Mouse (Mus musculus) heart, postnatal 4 days (tissue): Measurements from ENCODE around the gene A730015C16Rik. TPM values are rescaled to one million over a fixed set of nuclear protein-coding genes. Genes with fewer than 3 reads are reported as not detected.
A peak's percentile ranks its signal among the peaks of the same experiment; 100 is the strongest.

Experiments used
- DNase-seq: peaks from one replicate; pipeline ENCODE4 v3.0.0; 2021
- total RNA-seq, 2 experiments: library from RNA; stranded (reverse); gene quantifications; 2 replicates each; pipeline ENCODE4 v1.2.3; 2021

The A730015C16Rik gene
- total RNA-seq: not detected

DNA sequence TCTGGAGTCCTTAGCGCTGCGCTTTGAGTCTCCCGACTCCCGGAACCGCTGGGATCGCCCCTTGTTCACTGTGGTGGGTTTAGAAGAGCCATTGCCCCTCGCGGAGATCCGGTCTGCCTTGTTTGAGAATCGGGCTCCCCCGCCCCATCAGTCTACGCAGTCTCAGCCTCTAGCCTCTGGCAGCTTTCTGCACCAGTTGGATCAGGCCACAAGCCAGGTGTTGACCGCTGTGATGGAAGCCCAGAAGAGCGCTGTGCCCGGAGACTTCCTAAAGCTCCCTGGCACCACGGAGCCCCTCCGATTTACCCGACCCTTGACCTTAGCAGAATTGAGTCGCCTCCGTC is at the start of gene A730015C16Rik:
A730015C16Rik (minus strand) TSS at position 115 of the 344 bp plus-strand sequence.
- DNase-seq: no peak

DNA sequence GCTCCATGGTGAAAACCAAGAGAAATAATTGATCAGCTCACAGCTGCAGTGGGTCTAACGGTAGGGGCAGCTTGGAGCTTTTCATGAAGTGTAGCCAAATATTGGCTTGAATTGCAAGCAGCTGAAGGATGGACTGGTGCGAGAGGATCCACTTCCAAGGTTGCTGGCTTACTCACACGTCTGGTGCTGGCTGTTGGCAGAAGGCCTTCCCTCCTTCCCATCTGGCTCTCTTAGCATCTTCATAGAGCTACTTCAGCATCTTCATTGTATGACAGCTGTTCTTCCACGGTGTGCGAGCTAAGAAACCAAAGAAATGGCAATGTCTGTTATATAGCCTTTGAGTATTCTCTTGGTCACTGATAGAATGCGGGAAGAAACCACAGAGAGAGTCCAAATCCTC is 42.5 kb upstream of the A730015C16Rik start:
- no peak for DNase-seq

DNA sequence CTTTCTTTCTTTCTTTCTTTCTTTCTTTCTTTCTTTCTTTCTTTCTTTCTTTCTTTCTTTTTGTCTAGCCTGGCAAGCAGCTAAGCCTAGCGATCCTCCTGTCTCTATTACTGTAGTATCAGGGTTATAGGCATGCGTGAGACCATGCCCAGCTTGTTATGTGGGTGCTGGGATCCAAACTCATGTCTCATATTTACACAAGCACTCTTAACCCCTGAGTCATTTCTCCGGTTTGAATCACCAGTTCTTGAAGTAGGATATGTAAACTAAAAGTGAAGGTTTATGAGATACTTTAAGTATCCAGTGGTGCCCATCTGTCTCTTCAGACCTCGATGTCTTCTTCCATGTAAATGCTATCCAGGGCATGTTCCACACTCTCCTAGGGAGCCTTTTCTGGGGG is 39.0 kb upstream of the A730015C16Rik start:
- no peak for DNase-seq

GRCm38 (mm10) chr4:108883815-108884214 is 35.4 kb upstream of the A730015C16Rik start:
- no peak for DNase-seq

- DNase-seq: peak; percentile 57
Measured at GRCm38 (mm10) chr4:108878963-108879822, 30.8 kb upstream of the A730015C16Rik start, which contains the start of gene Rab3b. Gene Rab3b (plus strand): TSS chr4:108879063.

DNA sequence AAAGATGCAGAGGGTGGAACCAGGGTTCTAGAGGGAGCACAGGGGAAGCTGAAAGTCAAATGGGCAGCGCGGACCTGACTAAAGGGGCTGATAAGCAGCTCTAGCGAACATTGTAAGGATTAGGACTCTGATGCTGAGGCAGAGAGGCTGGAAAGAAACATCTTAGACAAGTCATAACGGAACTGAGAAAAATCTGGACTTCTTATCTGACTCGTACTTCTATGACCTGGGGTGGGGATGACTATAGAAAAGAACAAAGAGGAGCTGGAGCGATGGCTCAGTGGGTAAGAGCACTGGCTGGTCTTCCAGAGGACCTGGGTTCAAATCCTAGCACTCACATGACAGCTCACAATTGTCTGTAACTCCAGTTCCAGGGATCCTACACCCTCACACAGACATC is 29.5 kb upstream of the A730015C16Rik start:
- no peak for DNase-seq

- DNase-seq: no peak
Measured at GRCm38 (mm10) chr4:108873746-108874145, 25.3 kb upstream of the A730015C16Rik start.

GRCm38 (mm10) chr4:108869730-108870374 is 21.4 kb upstream of the A730015C16Rik start:
- peak; percentile 92 for DNase-seq

- no peak for DNase-seq
Measured at GRCm38 (mm10) chr4:108866806-108867205, 18.4 kb upstream of the A730015C16Rik start.

DNA sequence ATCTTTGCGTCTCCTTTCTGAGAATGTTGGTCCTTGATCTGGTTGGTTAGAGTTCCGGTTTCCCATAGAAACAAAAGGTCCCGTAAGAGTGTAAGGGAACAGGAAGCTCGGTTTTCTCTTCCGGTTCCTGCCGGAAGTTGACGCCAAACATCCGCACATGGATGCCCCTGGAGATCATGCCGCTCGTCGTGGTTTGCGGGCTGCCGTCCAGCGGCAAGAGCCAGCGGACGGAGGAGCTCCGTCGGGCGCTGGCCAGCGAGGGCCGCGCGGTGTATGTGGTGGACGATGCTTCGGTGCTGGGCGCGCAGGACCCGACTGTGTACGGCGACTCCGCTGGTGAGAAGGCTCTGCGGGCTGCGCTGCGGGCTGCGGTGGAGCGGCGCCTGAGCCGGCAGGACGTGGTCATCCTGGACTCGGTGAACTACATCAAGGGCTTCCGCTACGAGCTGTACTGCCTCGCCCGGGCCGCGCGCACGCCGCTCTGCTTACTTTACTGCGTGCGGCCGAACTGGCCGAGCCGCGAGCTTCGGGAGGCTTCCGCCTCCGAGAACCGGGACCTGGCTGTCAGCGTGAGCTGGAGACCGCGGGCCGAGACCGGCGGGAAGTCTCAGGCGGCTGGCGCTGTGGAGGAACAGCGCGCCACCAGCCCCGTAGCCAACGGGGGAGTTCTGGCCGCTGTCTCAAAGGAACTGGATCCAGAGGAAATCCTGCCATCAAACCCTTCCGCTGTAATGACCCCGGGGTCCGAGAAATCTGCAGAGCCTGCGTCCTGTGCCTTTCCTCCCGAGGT is 509 bp downstream of the A730015C16Rik start, which contains the start of gene Kti12:
Kti12 (plus strand) TSS at position 71 of the 790 bp plus-strand sequence.
- DNase-seq: peak; percentile 83

DNA sequence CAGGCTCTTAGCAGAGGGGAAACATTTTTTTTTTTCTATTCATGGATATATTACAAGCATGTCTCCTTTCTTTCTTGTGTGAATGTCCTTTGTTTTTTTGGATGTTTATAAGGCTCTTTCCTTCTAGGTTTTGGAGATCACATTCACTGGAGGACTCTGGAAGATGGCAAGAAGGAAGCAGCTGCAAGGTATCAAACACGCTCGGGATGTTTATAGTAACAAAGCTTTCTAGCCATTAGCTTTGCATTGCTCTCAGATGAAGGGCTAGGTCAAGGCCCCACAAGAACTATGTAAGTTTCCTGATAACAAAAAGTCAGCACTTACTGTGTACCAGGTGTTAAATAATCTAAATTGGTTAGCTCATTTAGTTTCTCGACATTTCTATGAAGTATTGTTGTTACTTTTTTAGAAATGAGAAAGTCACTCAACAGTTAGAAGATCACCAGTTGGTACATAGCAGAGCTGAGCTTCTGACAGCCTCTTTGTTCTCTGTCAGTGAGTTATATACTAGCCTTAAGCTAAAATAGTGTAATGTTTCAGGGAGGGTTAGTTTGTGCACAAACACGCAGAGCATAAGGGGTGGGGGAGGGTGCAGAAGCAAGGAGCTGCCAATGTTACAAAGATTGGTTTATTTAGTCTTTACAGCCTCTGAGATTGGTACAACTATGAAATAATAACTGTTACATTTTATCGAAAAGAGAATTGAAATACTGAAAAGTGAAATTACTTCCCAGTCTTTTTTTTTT is 2.4 kb downstream of the A730015C16Rik start:
- DNase-seq: no peak

DNA sequence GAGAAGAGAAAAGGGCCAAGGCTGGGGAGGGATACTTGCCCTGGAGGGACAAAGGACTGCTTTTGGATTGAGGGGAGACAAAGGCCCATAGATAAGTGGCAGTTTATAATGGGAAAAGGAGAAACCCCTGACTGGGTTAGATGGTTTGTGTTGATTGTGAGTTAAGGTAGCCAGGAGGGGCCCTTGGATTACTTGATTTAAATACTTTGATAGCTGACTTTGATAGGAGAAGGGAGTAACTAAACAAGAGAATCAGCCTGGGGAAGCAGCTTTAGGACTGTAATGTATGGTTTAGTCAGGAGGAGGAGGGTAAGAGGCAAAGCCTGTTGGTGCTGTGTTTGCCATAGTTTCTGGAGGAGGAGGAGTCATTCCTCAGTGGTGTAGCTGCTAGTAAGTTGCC is 5.1 kb downstream of the A730015C16Rik start:
- no peak for DNase-seq

- DNase-seq: no peak
Measured at GRCm38 (mm10) chr4:108841920-108842578, 6.4 kb downstream of the A730015C16Rik start.

DNA sequence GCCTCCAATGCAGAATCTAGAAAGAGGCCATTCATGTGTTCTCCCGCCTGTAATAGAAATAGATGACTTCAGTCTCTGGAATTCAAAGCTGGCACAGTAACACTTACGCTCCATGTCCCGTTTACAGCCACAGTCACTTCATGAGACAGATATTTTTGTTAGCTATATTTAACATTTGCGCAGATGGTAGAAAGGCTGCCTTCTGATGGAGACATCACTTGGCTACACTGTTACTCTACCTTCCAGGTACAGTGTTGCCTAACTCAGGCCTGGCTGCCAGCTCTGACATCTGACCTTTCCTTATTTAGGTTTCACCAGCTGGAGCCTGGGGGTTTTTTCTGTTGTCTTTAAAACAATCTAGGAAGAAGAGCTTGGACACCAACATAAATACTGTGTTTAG is 10.4 kb downstream of the A730015C16Rik start:
- peak; percentile 22 for DNase-seq

- no peak for DNase-seq
Measured at GRCm38 (mm10) chr4:108835496-108835895, 12.9 kb downstream of the A730015C16Rik start.

GRCm38 (mm10) chr4:108834971-108835311 is 13.5 kb downstream of the A730015C16Rik start:
- peak; percentile 32 for DNase-seq

- peak; percentile 84 for DNase-seq
Measured at GRCm38 (mm10) chr4:108834115-108834970, 14.1 kb downstream of the A730015C16Rik start, which contains the start of gene Txndc12. Gene Txndc12 (plus strand): TSS chr4:108834601.

DNA sequence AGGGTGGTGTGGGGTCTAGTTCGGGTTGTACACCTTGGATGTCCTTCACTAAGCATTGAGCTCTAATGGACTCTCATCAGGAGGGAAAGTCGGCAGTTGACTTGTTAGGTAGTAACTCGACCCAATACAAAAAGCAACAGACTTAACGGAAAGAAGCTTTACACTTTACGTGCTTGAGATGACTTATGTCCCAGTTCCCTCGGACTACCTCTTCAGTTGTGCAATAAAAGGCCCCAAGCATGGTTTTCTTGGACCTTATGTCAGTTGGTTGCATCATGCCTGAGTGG is 14.6 kb downstream of the A730015C16Rik start:
- no peak for DNase-seq

DNA sequence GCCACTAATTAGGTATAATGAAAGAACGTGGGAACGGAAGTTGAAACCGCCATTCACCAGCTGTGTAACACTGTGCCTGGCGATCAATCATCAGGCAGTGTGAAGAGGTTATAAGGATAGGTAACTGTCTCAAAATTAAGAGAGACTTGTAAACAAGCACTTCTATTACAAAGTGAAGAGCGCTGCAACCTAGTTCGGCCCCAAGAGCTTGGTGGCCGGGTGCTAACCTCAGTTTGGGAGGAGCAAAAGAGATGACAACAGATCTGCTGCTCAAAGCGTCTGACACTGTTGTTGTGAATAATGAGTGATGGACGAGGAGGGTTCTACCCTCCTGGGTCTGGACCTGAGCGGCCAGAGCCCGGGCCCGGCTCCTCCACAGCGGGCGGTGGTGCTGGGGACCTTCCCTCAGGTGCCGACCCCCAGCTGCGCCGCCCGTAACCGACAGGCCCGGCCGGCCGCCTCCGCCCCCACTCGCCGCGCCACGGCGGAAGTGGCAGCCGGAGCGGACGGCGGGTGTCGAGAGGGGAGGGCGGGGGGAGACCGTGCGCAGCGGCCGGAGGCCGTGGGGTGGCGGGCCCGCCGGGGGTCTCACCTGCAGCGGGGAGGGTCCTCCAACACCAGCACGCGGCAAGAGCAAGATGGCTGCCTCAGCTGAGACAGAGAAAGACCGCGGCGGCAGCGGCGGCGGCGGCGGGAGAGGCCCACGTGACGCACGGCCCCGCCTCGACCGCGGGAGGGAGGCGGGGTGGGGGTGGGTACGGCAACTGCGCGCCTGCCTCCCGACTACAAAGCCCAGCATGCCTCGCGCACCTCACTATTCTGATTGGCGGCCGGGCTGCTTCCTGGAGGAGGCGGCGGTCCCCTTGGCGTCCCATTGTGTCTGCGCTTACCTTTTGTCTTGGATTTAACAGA is 15.2 kb downstream of the A730015C16Rik start, which contains the start of gene Btf3l4:
Btf3l4 (minus strand) TSS at position 699 of the 912 bp plus-strand sequence.
- DNase-seq: peak; percentile 91

- no peak for DNase-seq
Measured at GRCm38 (mm10) chr4:108830698-108831097, 17.7 kb downstream of the A730015C16Rik start.
